Mouse (Mus musculus) gastrocnemius, postnatal 4 days (tissue): ENCODE measurements around the gene Plg. TPM values are rescaled to one million over a fixed set of nuclear protein-coding genes. Genes with fewer than 3 reads are reported as not detected.
A peak's percentile ranks its signal among the peaks of the same experiment; 100 is the strongest.

Experiments
- DNase-seq, 2 experiments: peaks; one replicate each; pipeline ENCODE4 v3.0.0; 2021 to 2022; ENCODE audit warnings: low spot score in 2 of 2, mixed read lengths in 2 of 2
- total RNA-seq, 2 experiments: library from RNA; stranded (reverse); gene quantifications; 2 replicates each; pipeline ENCODE4 v1.2.3; 2021

Plg gene
- total RNA-seq, 2 experiments from 2014 or later = 0.52 to 4.1 TPM

GRCm38 (mm10) chr17:12452862-12453531, 74.6 kb downstream of the Plg start:
- no peak for DNase-seq

- no peak for DNase-seq
Measured at GRCm38 (mm10) chr17:12453691-12454090, 75.3 kb downstream of the Plg start.

- DNase-seq = peak in 1 of 2 experiments; percentile 18
Measured at GRCm38 (mm10) chr17:12455143-12455790, 76.9 kb downstream of the Plg start.

DNA sequence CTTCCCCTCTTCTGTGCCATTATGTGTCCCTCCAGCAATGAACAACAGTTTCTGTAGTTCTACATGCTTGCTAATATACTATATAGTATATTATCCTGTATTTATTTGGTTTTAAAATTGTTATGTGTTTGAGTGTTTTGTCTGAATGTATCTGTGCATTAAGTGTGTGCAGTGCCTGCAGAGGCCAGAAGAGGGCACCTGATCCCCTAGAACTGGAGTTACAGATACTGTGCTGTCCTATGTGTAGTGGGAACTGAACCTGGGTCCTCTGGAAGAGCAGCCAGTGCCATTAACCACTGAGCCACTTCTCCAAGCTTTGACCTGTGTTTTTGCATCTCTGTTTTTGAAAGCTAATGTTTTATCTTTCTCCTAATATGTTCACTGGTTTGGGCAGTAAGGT, 82.8 kb downstream of the Plg start:
- DNase-seq = no peak

DNA sequence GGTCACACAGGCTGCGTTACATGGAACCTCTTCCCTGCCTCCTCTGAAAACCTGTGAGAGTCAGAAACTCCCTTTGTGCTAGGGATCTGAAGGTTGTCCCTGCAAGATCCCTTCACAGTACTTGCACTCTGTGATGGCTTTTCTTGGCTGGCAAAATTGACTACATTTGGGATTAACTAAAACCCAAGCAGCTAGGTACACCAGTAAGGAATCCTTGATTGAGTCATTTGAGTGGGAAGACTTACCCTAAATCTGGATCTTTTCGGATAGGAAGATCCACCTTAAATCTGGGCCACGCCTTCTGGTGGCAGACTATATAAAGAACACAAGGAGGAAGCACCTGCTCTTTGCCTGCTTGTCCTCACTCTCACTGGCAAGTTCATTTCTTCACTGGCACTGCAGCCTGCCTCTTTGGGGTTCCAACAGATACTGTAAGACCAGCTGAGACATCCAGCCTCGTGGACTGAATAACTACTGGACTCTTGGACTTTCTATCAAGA, 88.1 kb downstream of the Plg start:
- DNase-seq = no peak

DNA sequence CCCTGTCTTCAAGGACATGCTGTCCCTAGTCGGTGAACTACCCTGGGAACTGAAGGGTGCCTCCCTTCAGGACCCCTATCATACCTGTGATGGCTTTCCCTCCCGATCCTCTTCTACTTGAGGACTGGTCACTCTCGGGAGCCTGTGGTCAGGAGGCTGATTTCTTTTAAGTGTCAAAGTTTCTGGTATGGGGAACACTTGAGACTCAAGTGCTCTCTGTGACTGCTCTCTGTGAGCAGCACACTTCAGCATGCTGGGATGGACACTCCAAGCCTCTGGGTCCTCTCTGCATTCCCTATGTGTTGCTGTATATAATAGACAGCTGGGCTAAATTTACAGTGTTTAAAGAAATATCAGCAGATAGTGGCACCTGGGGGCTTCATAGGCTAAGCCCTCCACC, 89.2 kb downstream of the Plg start:
- no peak for DNase-seq

GRCm38 (mm10) chr17:12468745-12469144, 90.3 kb downstream of the Plg start:
- DNase-seq = no peak

Other genes starting within 250 kb of the Plg start
- 10 to 100 TPM; 26.1 to 32.0 TPM for gene Map3k4, start 59.8 kb upstream of the Plg start, total RNA-seq
- 1 to 10 TPM; 1.3 to 2.7 TPM for gene Slc22a3, start 129.1 kb downstream of the Plg start, total RNA-seq
- gene Slc22a2, start 205.5 kb downstream of the Plg start, total RNA-seq = under 1 TPM in 1 of 2 experiments, not detected in 1; 0.12 TPM